Mouse (Mus musculus) G1E (cell line): ENCODE measurements around the gene Adamts6. TPM values are rescaled to one million over a fixed set of nuclear protein-coding genes. Genes with fewer than 3 reads are reported as not detected.

Experiments
- ATAC-seq: 2 replicates; pipeline ENCODE4 v1.8.0; 2016; ENCODE audit warnings: mild to moderate bottlenecking; ENCODE audit not compliant: insufficient number of reproducible peaks, poor library complexity, low FRiP score, severe bottlenecking; ENCODE audit errors: extremely low read depth
- DNase-seq: peaks from one replicate; pipeline ENCODE4 v3.0.0; 2012; ENCODE audit warnings: low spot score
- H3K27me3 ChIP-seq: 2 replicates; pipeline ENCODE4 v1.6.1; 2012; ENCODE audit warnings: mild to moderate bottlenecking, low read length, inconsistent platforms; ENCODE audit not compliant: insufficient read depth
- H3K36me3 ChIP-seq: replicated peaks from 2 replicates; pipeline ENCODE3; 2012; ENCODE audit warnings: mild to moderate bottlenecking, inconsistent platforms
- H3K4me1 ChIP-seq: 2 replicates; pipeline ENCODE4 v1.6.1; 2012; ENCODE audit warnings: low read depth, low read length, inconsistent platforms, mixed read lengths; ENCODE audit not compliant: insufficient read depth
- H3K4me3 ChIP-seq: 2 replicates; pipeline ENCODE4 v1.5.1; 2012; ENCODE audit warnings: low read depth, mild to moderate bottlenecking, inconsistent platforms, low read length, moderate library complexity, mixed read lengths
- H3K9me3 ChIP-seq: replicated peaks from 2 replicates; pipeline ENCODE4 v1.6.1; 2012; ENCODE audit warnings: inconsistent platforms
- CTCF ChIP-seq: IDR thresholded peaks from 2 replicates; pipeline ENCODE4 v1.5.1; 2012; ENCODE audit warnings: low read depth, low read length, inconsistent platforms, mixed read lengths
- GATA1 ChIP-seq: IDR thresholded peaks from 2 replicates; pipeline ENCODE4 v1.6.1; 2012; ENCODE audit warnings: borderline replicate concordance, low read length, inconsistent platforms, mixed read lengths
- GATA2 ChIP-seq: IDR thresholded peaks from 2 replicates; pipeline ENCODE4 v1.6.1; 2012; ENCODE audit warnings: low read depth, low read length, inconsistent platforms, borderline replicate concordance
- POLR2AphosphoS5 ChIP-seq: IDR thresholded peaks from 2 replicates; pipeline ENCODE4 v1.6.1; 2012; ENCODE audit warnings: low read depth, low read length, inconsistent platforms; ENCODE audit not compliant: insufficient replicate concordance
- TAL1 ChIP-seq: conservative IDR thresholded peaks from 2 replicates; pipeline ENCODE4 v1.6.1; 2012; ENCODE audit warnings: low read depth, low read length, inconsistent platforms, mixed read lengths
- polyA plus RNA-seq: library from polyadenylated mRNA; stranded (reverse); fragments of >175 nt; gene quantifications from 2 replicates; pipeline ENCODE4 v1.2.3, GENCODE M21; 2012
- total RNA-seq, 2 experiments: library from RNA; stranded (forward) in 1 of 2; stranded (reverse) in 1 of 2; fragments of 200-1000 nt in 1 of 2; fragments of >200 nt in 1 of 2; fragmentation: Nextera tagmentation in 1 of 2; gene quantifications; 2 replicates each; pipeline ENCODE4 v1.2.3; 2014 to 2017

Adamts6 gene
- total and polyA plus RNA-seq, 3 experiments = 0.26 to 12.5 (median 11.8) TPM

GRCm38 (mm10) chr13:104483111-104483722 lies 195.6 kb downstream of the Adamts6 start:
- Histone ChIP-seq H3K36me3 (no peaks in the 10 kb centered on the region), H3K27me3 (no peaks in the 10 kb centered on the region), H3K9me3 (no peaks in the 10 kb centered on the region), H3K4me1 (no peaks in the 10 kb centered on the region), H3K4me3 (no peak overlapping the region)
- no peak for ATAC-seq
- TF ChIP-seq GATA2 (no peak), GATA1 (no peak), POLR2AphosphoS5 (no peak), TAL1 (no peak), CTCF (no peak)
- DNase-seq = no peak

GRCm38 (mm10) chr13:104491046-104491811 lies 203.6 kb downstream of the Adamts6 start:
- no peaks in the 10 kb centered on the region for H3K36me3 ChIP-seq
- DNase-seq (no peak), ATAC-seq (no peak)
- H3K4me3 ChIP-seq = no peak overlapping the region
- H3K27me3 ChIP-seq = no peaks in the 10 kb centered on the region
- TF ChIP-seq GATA1 = no peak
- TF ChIP-seq TAL1 = no peak
- no peak for TF ChIP-seq POLR2AphosphoS5
- TF ChIP-seq GATA2 = no peak
- no peak for TF ChIP-seq CTCF
- no peaks in the 10 kb centered on the region for H3K9me3 ChIP-seq
- H3K4me1 ChIP-seq = no peaks in the 10 kb centered on the region

DNA sequence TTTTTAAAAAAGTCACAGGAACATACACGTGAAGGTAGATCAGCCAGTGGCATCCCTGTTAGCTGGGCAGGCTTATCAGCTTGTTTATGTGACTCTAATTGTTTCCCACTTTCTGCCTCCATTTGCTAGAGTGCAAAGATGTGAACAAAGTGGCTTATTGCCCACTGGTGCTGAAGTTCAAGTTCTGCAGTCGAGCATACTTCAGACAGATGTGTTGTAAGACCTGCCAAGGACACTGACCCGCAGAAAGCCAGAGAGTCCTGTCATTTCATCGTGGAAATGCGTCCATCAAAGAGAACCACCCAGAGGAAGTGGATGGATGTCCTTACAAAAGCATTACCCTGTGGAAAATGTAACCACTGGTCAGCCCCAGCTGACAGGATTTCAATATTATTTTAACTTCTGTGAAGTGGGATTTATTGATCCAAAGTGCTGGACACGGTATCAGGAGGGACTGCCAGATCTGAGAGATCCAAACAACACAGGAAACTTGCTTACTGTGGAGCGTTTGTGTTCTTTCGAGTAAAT lies 205.9 kb downstream of the Adamts6 start:
- no peak for ATAC-seq
- H3K9me3 ChIP-seq = no peaks in the 10 kb centered on the region
- H3K4me3 ChIP-seq = no peak overlapping the region
- H3K27me3 ChIP-seq = no peaks in the 10 kb centered on the region
- H3K36me3 ChIP-seq = no peaks in the 10 kb centered on the region
- DNase-seq = no peak
- no peaks in the 10 kb centered on the region for H3K4me1 ChIP-seq
- no peak for TF ChIP-seq CTCF
- no peak for TF ChIP-seq POLR2AphosphoS5
- TF ChIP-seq TAL1 = no peak
- no peak for TF ChIP-seq GATA2

GRCm38 (mm10) chr13:104494200-104494873 lies 206.7 kb downstream of the Adamts6 start:
- TF ChIP-seq CTCF = no peak
- TF ChIP-seq GATA2 = no peak
- TF ChIP-seq TAL1 = no peak
- no peak for TF ChIP-seq POLR2AphosphoS5
- TF ChIP-seq GATA1 = no peak
- no peak for ATAC-seq
- no peaks in the 10 kb centered on the region for H3K27me3 ChIP-seq

GRCm38 (mm10) chr13:104497592-104497991 lies 210.0 kb downstream of the Adamts6 start:
- Histone ChIP-seq H3K4me3 (no peak overlapping the region), H3K4me1 (no peaks in the 10 kb centered on the region), H3K36me3 (no peaks in the 10 kb centered on the region), H3K27me3 (peaks cover 6% of the 10 kb centered on the region), H3K9me3 (no peaks in the 10 kb centered on the region)
- DNase-seq (no peak), ATAC-seq (no peak)
- TF ChIP-seq TAL1 (no peak), GATA2 (no peak), CTCF (no peak), GATA1 (no peak), POLR2AphosphoS5 (no peak)

More at GRCm38 (mm10) chr13:104494200-104494873, 206.7 kb downstream of the Adamts6 start:
- Histone ChIP-seq H3K9me3 (no peaks in the 10 kb centered on the region), H3K36me3 (no peaks in the 10 kb centered on the region), H3K4me1 (no peaks in the 10 kb centered on the region), H3K4me3 (no peak overlapping the region)
- no peak for DNase-seq

DNA sequence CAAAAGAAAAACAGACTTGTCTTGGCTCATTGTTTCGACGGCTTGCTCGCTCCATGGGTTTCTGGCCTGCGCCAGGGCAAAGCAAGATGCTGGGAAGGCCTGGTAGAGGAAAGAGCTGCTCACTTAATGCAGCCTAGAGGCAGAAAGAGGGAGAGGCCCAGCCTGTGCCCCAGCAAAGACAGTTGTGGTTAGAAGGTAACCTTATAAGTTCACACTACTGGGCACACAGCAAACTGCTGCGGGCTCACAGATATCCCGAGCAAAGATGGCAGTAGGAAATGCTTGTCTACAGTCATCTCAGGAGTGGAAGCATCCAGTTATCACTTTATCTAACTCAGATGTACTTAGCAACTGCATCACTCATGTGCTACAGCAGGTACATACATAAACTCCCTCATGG lies 211.0 kb downstream of the Adamts6 start:
- no peak for DNase-seq
- TF ChIP-seq CTCF = no peak
- Histone ChIP-seq H3K9me3 (no peaks in the 10 kb centered on the region), H3K4me3 (no peak overlapping the region), H3K27me3 (peaks cover 6% of the 10 kb centered on the region), H3K36me3 (no peaks in the 10 kb centered on the region), H3K4me1 (no peaks in the 10 kb centered on the region)
- no peak for ATAC-seq
